Mouse (Mus musculus) splenic B cell, adult 2 months (primary cell): ENCODE results near the gene Trim30b.
"Not testable (repeated sequence)": the region's sequence is repeated elsewhere in the genome, so short reads cannot be mapped to it uniquely, and the experiment has no call there.

Experiments used
- DNase-seq: peaks from one replicate; pipeline ENCODE4 v3.0.0-alpha.2; 2011; ENCODE audit warnings: low read depth, low spot score
- H3K27me3 ChIP-seq: 2 replicates; pipeline ENCODE4 v1.6.1; 2012; ENCODE audit warnings: mild to moderate bottlenecking, low read length, moderate library complexity, mixed read lengths; ENCODE audit not compliant: control insufficient read depth, poor library complexity, insufficient read depth, severe bottlenecking
- H3K36me3 ChIP-seq: 2 replicates; pipeline ENCODE4 v1.6.1; 2012; ENCODE audit warnings: mild to moderate bottlenecking, low read length, moderate library complexity, mixed read lengths; ENCODE audit not compliant: control insufficient read depth, poor library complexity, insufficient read depth, severe bottlenecking

The Trim30b gene

DNA sequence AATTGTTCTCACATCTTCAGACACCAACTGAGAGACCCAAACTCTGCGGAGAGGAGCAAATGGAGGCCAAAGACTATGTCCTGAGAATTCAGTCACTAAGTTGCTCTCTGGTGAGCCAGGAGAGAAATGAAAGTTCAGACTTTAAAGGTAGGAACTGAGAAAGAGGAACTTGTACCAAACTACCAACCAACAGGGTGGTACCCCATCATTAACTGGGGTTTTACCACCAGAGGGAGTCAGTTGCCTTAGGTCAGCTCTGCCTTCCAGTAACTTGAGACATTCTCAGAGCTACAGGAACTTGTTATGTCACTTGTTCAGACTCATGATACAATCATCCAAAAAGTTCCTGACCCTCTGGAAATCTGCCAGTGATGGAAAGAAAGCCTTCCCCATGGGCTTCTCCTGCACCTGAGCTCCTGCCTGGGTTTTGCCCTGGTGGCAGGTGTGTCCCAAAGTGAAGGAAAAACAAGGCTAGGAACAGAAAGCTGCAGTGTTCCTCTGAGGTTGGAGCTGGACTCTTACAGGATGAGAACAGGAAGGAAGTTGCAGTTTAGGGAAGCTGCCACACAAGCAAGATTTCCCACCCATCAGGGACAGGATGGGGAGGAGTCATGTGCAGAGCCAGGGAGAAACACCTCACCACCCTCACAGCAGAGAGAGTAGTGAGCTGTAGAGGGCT is at the start of gene Trim30b:
Gene Trim30b, minus strand, starts transcription at position 149 of the 679 bp plus-strand sequence.
- Histone ChIP-seq H3K36me3 (peaks cover 3% of the 10 kb centered on the region; the same call in 1 of the 2 replicates), H3K27me3 (no peaks in the 10 kb centered on the region)
- peak; percentile 89 for DNase-seq

DNA sequence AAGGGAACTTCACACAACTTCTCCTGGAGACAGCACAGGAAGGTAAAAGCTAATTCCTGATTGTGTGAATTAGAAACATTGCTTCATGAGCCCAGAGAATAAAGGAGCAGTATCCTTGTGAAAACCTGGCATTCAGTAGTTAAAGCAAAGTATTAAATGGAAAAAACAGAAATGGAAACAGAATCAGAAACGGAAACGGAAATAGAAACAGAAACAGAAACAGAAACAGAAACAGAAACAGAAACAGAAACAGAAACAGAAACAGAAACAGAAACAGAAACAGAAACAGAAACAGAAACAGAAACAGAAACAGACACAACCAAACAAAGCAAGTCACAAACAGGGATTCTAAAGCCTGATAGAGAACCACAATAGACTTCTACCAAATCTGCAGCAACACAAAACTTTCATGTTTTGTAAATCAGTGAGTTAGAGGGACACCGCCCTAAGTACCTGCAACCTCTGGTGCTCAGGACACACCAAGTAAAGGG is 34.8 kb upstream of the Trim30b start:
- peak; percentile 44 for DNase-seq
- Histone ChIP-seq H3K27me3 (no peaks in the 10 kb centered on the region), H3K36me3 (0 out of 2 replicates have a peak, but pooled peaks cover 4% of the 10 kb centered on the region)

DNA sequence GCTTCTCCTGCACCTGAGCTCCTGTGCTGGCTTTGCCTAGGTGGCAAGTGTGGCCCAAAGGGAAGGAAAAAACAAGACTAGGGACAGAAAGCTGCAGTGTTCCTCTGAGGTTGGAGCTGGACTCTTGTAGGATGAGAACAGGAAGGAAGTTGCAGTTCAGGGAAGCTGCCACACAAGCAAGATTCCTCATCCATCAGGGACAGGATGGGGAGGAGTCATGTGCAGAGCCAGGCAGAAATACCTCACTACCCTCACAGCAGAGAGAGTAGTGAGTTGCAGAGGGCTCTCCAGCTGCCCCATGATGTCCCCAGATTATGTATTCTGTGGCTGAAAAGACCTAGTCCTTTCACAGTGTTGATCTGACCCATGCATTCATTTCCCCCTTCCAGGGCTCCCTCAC is 31.5 kb upstream of the Trim30b start:
- no peak for DNase-seq
- Histone ChIP-seq H3K36me3 (no peaks in the 10 kb centered on the region), H3K27me3 (no peaks in the 10 kb centered on the region)

DNA sequence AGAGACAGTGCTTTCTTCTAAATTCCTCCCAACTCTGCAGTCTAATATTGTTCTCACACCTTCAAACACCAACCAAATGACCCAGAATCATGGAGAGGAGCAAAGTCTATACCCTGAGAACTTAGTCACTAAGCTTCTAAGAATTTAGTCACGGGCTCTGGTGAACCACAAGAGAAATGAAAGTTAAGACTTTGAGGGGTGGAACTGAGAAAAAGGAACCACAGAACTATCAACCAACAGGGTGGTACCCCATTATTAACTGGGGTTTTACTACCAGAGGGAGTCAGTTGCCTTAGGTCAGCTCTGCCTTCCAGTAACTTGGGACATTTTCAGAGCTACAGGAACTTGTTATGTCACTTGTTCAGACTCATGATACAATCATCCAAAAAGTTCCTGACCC is 31.0 kb upstream of the Trim30b start, which contains the start of gene Trim30c:
Gene Trim30c, minus strand, starts transcription at position 140 of the 400 bp plus-strand sequence.
- Histone ChIP-seq H3K27me3 (no peaks in the 10 kb centered on the region), H3K36me3 (no peaks in the 10 kb centered on the region)
- peak; percentile 40 for DNase-seq

DNA sequence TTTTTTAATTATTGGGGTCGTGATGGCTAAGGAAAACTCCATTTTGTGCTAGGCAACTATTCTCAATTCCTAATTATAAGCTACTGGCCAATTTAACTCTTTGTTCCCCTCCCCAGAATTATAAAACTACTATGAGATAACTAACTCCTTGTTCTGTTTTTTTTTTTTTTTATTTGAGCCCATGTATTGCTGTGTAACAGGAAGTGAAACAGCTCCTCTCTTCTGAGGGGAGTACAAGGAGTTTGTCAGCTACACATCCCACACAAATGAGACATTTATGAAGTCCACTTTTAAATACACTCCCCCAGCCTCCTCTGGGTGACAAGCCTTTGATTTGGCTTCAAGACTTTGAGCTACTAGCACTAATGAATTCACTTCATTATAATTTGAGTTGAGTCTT is 28.8 kb upstream of the Trim30b start:
- Histone ChIP-seq H3K36me3 (no peaks in the 10 kb centered on the region), H3K27me3 (no peaks in the 10 kb centered on the region)
- DNase-seq = peak; percentile 51

DNA sequence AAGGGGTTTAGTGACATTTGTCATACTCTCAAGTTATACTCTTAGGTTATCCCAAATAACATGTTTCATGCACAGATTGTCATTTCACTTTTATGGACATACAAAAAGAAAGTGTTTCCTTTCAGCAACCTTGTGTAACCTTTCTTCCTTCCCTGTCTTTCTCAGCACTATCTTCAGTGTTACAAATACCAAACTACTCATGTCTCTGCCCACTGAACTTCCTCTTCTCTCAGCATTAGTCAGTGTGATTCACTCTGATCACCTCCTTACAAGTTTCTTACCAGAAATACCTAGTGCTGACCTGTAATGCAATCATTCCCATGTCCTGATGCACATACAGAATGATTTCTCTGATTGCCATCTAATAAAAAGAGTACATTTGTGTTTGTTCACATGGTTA is 3.3 kb downstream of the Trim30b start:
- Histone ChIP-seq H3K27me3 (no peaks in the 10 kb centered on the region), H3K36me3 (peaks cover 8% of the 10 kb centered on the region; the same call in 1 of the 2 replicates)
- peak; percentile 6 for DNase-seq

DNA sequence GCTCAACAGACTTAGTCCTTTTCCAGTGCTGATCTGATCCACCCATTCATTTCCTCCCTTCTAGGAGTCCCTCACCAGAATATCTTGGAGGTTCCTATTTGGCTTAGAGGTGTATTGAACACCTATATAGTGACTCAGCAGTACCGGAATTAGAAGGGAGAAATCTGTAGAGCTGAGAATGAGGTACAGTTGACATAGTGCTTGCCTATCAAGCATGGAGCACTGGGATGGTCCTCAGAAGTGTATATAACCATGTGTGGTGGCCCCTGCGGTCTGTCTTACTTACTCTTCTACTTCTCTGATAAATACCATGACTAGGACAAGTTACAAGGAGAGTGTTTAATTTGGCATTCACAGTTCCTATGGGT is 16.1 kb downstream of the Trim30b start:
- Histone ChIP-seq H3K36me3 (0 out of 2 replicates have a peak, but pooled peaks cover 1% of the 10 kb centered on the region), H3K27me3 (no peaks in the 10 kb centered on the region)
- peak; percentile 22 for DNase-seq

DNA sequence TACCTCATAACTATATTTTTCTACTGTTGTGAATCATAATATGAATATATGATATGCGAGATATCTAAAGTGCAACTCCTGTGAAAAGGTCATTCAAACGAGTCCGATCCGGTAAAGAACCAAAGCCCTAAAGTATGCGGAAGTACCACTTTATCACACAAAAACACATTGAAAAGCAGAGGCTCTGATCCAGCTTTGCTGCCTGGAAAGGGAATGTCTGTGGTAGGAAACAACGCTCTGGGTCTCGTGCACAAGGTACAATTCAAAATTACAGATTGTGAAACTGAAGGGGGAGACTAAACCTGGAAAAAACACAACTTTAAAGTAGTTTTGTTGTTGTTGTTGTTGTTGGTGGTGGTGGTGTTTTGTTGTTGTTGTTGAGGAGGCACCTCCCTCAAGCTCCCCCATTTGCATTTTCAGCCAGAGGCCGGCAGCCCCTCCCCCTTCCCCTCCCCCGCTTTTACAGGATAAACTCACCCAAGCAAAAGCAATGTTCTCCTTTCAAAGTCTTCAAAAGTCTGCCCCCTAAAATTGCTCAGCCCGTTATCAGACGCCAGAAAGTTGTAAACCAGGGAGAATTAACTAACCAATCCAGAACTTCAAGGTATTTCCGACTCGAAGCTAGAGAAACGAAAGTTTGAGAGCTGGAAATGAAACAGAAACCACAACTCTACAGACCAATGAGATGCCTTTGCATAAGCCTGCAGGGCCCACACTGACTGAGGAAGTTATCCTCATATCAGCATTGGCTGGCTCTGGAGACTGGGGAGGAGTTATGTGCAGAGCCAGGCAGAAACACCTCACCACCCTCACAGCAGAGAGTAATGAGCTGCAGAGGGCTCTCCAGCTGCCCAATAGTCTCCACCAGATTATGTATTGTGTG is 16.7 kb downstream of the Trim30b start, which contains the start of gene Trim12c:
Gene Trim12c, minus strand, starts transcription at position 646 of the 883 bp plus-strand sequence.
- no peaks in the 10 kb centered on the region for H3K27me3 ChIP-seq
- 0 out of 2 replicates have a peak, but pooled peaks cover 1% of the 10 kb centered on the region for H3K36me3 ChIP-seq
- peak; percentile 89 for DNase-seq

DNA sequence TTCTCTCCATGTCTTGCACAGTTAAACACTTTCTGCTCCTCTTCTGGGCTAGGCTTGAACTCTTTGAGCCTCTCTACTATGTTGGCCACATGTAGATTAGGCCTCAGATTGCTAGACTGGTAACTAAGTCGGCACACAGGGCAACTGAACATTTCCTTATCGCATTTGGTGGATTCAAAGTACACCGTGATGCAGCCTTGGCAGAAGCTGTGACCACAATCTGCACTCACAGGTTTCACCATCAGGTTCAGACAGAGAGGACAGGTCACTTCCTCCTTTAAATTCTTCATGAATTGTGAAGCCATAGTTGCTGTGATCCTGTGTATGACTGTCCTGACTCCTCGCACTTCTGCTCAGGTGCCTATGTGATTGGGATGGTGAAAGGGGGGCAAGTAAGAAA is 21.6 kb downstream of the Trim30b start:
- not testable (repeated sequence) for H3K27me3 ChIP-seq, H3K36me3 ChIP-seq, DNase-seq

DNA sequence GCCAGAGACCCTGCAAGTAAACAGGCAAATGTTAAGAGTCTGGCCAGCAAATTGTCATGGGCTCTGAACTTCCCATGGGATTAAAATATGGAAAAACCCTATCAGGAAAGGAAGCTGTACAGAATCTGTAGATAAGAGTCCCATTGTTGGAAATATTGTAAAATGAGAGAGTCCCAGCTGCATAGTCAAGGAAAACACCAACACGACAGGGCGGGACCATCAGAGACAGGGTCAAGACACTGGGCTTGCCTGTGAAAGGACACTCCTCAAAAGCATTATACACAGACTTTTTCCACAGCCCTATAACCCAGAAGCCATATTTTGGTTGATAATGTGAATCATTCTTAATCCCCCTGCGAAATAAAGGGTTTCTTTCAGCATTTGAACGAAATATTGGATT is 28.9 kb downstream of the Trim30b start:
- not testable (repeated sequence) for H3K36me3 ChIP-seq, H3K27me3 ChIP-seq, DNase-seq

DNA sequence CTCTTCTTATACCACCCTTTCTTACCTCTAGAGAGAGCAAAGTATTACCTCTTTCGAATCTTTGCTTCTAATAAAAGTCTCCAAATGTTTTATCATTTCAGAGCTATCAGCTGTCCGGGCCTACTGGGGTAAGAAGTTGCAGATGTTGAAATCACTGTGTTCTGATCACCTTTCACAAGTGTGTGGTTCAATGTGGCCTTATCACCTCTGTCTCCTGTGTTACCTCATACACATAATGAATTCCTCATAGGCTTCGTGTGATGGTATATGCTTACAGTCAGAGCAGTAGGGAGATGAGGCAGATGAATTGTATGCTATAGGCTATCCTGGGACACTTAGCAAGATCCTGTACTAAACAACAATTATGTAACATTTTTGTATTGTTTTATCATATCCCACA is 34.1 kb downstream of the Trim30b start:
- H3K36me3 ChIP-seq, DNase-seq, H3K27me3 ChIP-seq: not testable (repeated sequence)

DNA sequence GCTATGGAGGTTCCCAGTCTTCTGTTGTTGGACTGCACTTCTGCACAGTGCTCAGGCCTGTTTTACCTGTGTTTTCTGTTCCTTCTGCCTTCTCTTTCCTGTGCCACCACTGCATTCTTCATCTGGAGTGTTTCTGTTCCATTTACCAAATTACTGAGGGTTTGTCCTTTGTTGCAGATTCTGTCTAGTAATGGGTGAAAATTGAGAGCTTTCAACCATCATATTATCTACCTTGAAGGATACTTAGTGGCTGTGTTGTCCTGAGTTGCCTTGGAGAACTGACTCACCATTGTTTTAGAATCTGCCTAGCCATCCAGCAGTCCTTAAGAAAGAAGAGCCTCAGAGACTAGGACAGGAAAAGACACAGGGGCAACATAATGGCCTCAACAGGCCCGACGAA is 40.5 kb downstream of the Trim30b start, which contains the start of gene Trim34b:
Gene Trim34b, plus strand, starts transcription at position 301 of the 400 bp plus-strand sequence.
- H3K36me3 ChIP-seq = not testable (repeated sequence)

DNA sequence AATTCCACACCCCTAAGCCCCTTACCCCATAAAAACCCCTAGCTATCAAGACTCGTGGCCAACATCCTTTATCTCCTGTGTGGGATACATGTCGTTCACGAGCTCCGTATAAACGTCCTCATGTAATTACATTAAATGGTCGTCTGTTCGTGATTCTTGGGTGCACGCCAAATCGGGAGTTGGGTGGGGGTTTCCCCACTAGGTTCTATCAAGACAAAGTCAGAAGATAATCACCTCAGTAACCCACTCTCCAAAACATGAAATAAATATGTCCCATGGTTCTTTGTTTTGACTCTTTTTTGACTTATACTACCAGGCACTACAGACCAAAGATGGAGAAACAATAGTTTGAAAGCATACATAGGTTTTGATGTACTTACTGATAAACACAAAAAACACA is 47.7 kb downstream of the Trim30b start:
- Histone ChIP-seq H3K36me3 (0 out of 2 replicates have a peak, but pooled peaks cover 4% of the 10 kb centered on the region), H3K27me3 (no peaks in the 10 kb centered on the region)
- no peak for DNase-seq

More for the DNA sequence above, 40.5 kb downstream of the Trim30b start, which contains the start of gene Trim34b:
- H3K27me3 ChIP-seq, DNase-seq: not testable (repeated sequence)

DNA sequence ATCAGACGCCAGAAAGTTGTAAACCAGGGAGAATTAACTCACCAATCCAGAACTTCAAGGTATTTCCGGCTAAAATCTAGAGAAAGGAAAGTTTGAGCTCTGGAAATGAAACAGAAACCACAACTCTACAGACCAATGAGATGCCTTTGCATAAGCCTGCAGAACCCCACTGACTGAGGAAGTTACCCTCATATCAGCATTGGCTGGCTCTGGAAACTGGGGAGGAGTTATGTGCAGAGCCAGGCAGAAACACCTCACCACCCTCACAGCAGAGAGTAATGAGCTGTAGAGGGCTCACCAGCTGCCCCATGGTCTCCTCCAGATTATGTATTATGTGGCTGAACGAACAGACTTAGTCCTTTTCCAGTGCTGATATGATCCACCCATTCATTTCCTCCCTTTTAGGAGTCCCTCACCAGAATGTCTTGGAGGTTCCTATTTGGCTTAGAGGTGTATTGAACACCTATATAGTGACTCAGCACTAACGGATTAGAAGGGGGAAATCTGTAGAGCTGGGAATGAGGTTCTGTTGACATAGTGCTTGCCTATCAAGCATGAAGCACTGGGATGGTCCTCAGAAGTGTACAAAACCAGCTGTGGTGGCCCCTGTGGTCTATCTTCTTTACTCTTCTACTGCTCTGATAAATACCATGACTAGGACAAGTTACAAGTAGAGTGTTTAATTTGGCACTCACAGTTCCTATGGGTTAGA is 54.2 kb downstream of the Trim30b start, which contains the start of gene Trim12a:
Gene Trim12a, minus strand, starts transcription at position 98 of the 712 bp plus-strand sequence.
- not testable (repeated sequence) for H3K36me3 ChIP-seq, H3K27me3 ChIP-seq, DNase-seq
